Mouse (Mus musculus) lung, postnatal 0 days (tissue): ENCODE measurements at regions not wholly inside any gene's neighbourhood (a gene's known extent, or its start where the extent isn't known, plus 50 kb on each side); places are given as distances from the start of the nearest gene placed in this dataset.
A peak's percentile ranks its signal among the peaks of the same experiment; 100 is the strongest.

Source experiments
- ATAC-seq: fragments of 200-750 bp; cut with Nextera tagmentation; 2 replicates; pipeline ENCODE4 v1.8.0; 2017; ENCODE audit warnings: moderate library complexity
- DNase-seq: peaks from one replicate; pipeline ENCODE4 v3.0.0-alpha.2; 2016; ENCODE audit warnings: low spot score
- H3K27ac ChIP-seq: fragments of 300-500 bp; sonication (generic); 2 replicates; pipeline ENCODE4 v1.5.1; 2014; ENCODE audit warnings: antibody characterized with exemption, mild to moderate bottlenecking, low read length, mixed read lengths
- H3K27me3 ChIP-seq: fragments of 300-500 bp; sonication (generic); replicated peaks from 2 replicates; pipeline ENCODE4 v1.6.1; 2014; ENCODE audit warnings: low read length, mixed read lengths; ENCODE audit not compliant: insufficient read depth
- H3K36me3 ChIP-seq: fragments of 300-500 bp; sonication (generic); 2 replicates; pipeline ENCODE4 v1.6.1; 2014; ENCODE audit warnings: low read length, mixed read lengths; ENCODE audit not compliant: insufficient read depth
- H3K4me1 ChIP-seq: fragments of 300-500 bp; sonication (generic); 2 replicates; pipeline ENCODE4 v1.6.1; 2014; ENCODE audit warnings: antibody characterized with exemption, low read depth, low read length, mixed read lengths; ENCODE audit not compliant: insufficient read depth
- H3K4me2 ChIP-seq: fragments of 300-500 bp; sonication (generic); replicated peaks from 2 replicates; pipeline ENCODE4 v1.6.1; 2014; ENCODE audit warnings: low read depth, mild to moderate bottlenecking, low read length, moderate library complexity, mixed read lengths
- H3K4me3 ChIP-seq: fragments of 300-500 bp; sonication (generic); 2 replicates; pipeline ENCODE4 v1.5.1; 2014; ENCODE audit warnings: low read depth, low read length
- H3K9ac ChIP-seq: fragments of 300-500 bp; sonication (generic); replicated peaks from 2 replicates; pipeline ENCODE4 v1.6.1; 2014; ENCODE audit warnings: low read depth, mild to moderate bottlenecking
- H3K9me3 ChIP-seq: fragments of 300-500 bp; sonication (generic); 2 replicates; pipeline ENCODE4 v1.6.1; 2016; ENCODE audit warnings: low read length, mixed read lengths
- CTCF ChIP-seq: IDR thresholded peaks from 2 replicates; pipeline ENCODE4 v1.5.1; 2016; ENCODE audit warnings: antibody characterized with exemption, mild to moderate bottlenecking
- EP300 ChIP-seq: IDR thresholded peaks from 2 replicates; pipeline ENCODE4 v1.6.1; 2016; ENCODE audit warnings: antibody characterized with exemption, mild to moderate bottlenecking, control low read depth
- WGBS: fragments of 180-500 bp; shearing (Covaris S2); extraction: QIAGEN DNeasy Blood & Tissue Kit; methylation state at CpG from one replicate; pipeline ENCODE4 v1.1.7; 2014; 5-methylcytosine and 5-hydroxymethylcytosine counted together

DNA sequence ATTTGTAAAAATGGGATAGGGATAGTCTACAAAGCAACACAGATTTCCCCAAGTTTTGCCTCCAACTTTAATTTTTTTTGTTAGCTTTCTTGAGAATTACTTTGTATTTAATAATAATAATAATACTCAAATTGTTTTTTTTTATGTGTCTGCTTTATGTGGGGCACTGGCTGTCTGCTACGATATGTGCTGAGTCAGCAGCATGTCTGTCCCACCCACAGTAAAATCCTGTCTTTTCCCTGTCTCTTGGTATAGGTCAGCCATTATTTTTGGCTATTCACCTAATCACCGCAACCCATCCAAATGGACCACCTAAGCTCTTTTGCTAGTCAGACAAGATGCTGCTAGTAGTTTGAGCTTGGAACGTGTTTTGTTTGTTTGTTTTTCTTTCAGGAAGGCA is 473.0 kb downstream of the Hs3st4 start:
- Histone ChIP-seq H3K27me3 (no peaks in the 10 kb centered on the region), H3K36me3 (no peaks in the 10 kb centered on the region), H3K9ac (no peak overlapping the region), H3K27ac (no peak overlapping the region), H3K4me3 (no peak overlapping the region), H3K4me1 (no peaks in the 10 kb centered on the region), H3K9me3 (no peaks in the 10 kb centered on the region), H3K4me2 (no peak overlapping the region)
- ATAC-seq (no peak), DNase-seq (no peak)
- TF ChIP-seq CTCF = no peak
- TF ChIP-seq EP300 = no peak
- 63% methylated on average over 3 of the region's 3 CpGs for WGBS

- Histone ChIP-seq H3K9ac (no peak overlapping the region), H3K4me2 (no peak overlapping the region), H3K36me3 (no peaks in the 10 kb centered on the region), H3K4me3 (no peak overlapping the region), H3K27me3 (no peaks in the 10 kb centered on the region), H3K9me3 (no peaks in the 10 kb centered on the region), H3K4me1 (no peaks in the 10 kb centered on the region), H3K27ac (no peak overlapping the region)
- WGBS = 64% methylated on average over 1 of the region's 1 CpGs
- ATAC-seq (no peak), DNase-seq (no peak)
- TF ChIP-seq EP300 = no peak
- no peak for TF ChIP-seq CTCF
These were observed 504.7 kb downstream of the Hs3st4 start for GRCm38 (mm10) chr7:124487326-124487725.

DNA sequence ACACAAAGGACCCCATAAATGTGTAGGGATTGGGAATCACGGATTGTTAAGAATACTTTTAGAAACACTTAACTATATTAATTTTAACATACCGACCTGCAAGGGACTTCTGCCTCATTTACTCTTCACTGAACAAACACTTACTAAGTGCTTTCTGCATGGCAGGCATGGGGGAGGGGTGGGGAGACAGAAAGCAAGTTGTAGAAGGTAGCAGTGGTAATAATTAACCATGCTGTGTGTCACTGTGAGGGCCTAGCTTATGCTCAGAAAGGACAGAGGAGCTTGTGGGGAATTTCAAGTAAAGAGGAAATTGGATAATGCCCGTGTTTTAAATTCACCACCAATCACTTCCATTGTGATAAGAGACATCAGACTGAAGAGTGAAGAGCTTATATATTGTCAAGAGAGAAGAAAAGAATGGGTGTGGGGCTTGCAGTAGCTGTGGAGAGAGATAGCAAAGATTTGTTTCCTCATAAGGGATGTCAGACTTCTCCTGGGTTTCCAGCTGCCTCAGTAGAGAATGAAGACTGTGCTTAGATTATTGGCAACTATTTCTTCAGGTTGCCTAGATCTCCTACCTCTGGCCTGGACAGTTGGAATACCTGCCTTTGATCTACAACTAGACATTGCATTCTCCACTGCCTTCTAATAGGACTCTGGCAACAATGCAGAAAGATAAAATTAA is 508.6 kb downstream of the Hs3st4 start:
- TF ChIP-seq EP300 = no peak
- no peak for TF ChIP-seq CTCF
- H3K27ac ChIP-seq = no peak overlapping the region
- 28% methylated on average over 3 of the region's 3 CpGs for WGBS
- H3K9me3 ChIP-seq = no peaks in the 10 kb centered on the region
- H3K4me1 ChIP-seq = no peaks in the 10 kb centered on the region
- no peak for ATAC-seq
- H3K36me3 ChIP-seq = no peaks in the 10 kb centered on the region
- DNase-seq = peak; percentile 7
- H3K4me2 ChIP-seq = no peak overlapping the region
- H3K9ac ChIP-seq = no peak overlapping the region
- no peaks in the 10 kb centered on the region for H3K27me3 ChIP-seq
- H3K4me3 ChIP-seq = no peak overlapping the region

DNA sequence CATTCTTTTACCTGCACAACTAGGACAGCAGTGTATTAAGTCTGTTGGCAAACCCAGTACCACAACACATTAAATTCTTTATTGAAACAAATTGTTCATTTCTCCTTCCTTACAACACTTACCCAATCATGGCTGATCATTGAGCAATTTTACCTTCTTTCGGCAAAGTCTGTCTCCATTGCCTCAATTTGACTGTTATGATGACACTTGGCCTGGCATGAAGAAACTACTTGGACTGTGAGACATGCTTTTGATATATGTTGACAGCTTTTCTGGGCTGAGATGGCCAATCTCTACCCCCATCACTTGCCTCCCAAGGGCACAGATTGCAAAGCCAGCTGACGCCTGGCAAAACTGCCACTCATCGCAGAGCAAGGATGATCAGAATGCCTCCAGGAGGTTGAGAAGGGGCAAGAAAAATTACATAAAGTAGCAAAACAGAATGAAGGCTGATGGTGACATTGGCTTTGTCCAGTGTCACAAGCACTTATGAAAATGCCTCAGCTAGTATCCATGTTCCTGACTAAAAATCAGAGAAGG is 509.3 kb downstream of the Hs3st4 start:
- Histone ChIP-seq H3K4me1 (no peaks in the 10 kb centered on the region), H3K4me3 (no peak overlapping the region), H3K9ac (no peak overlapping the region), H3K9me3 (no peaks in the 10 kb centered on the region), H3K4me2 (no peak overlapping the region), H3K36me3 (no peaks in the 10 kb centered on the region), H3K27ac (no peak overlapping the region), H3K27me3 (no peaks in the 10 kb centered on the region)
- ATAC-seq (no peak), DNase-seq (no peak)
- TF ChIP-seq CTCF = no peak
- no peak for TF ChIP-seq EP300
- WGBS = 90% methylated on average over 3 of the region's 3 CpGs

- Histone ChIP-seq H3K27me3 (no peaks in the 10 kb centered on the region), H3K27ac (no peak overlapping the region), H3K4me1 (no peaks in the 10 kb centered on the region), H3K4me3 (no peak overlapping the region), H3K4me2 (no peak overlapping the region), H3K9ac (no peak overlapping the region), H3K36me3 (no peaks in the 10 kb centered on the region), H3K9me3 (no peaks in the 10 kb centered on the region)
- no peak for TF ChIP-seq EP300
- TF ChIP-seq CTCF = no peak
- DNase-seq = no peak
- ATAC-seq = no peak
- WGBS = 57% methylated on average over 3 of the region's 3 CpGs
These were observed 518.0 kb downstream of the Hs3st4 start for GRCm38 (mm10) chr7:124500636-124501035.

DNA sequence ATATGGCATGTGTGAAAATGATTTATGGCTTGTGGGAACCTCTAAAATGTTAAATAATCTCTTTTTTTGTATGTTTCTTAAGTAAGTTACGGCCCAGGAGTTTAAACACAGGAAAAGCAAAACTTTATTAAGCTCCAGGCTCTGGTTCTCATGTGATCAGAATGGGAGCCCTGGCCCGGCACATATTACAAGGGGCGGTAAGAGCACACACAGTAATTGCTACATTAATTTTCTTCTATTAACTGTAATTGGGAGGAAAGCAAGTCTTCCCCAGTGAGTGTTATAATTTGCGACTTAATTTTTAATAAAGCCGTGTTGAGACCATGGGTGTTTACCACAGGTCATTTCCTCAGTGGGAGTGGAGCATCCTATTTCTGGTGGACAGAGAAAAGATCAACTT is 520.1 kb downstream of the Hs3st4 start:
- Histone ChIP-seq H3K4me3 (no peak overlapping the region), H3K9me3 (no peaks in the 10 kb centered on the region), H3K27me3 (no peaks in the 10 kb centered on the region), H3K27ac (no peak overlapping the region), H3K4me1 (no peaks in the 10 kb centered on the region), H3K36me3 (no peaks in the 10 kb centered on the region), H3K4me2 (no peak overlapping the region), H3K9ac (no peak overlapping the region)
- 82% methylated on average over 5 of the region's 5 CpGs for WGBS
- TF ChIP-seq EP300 (no peak), CTCF (no peak)
- DNase-seq (no peak), ATAC-seq (no peak)
